Mouse (Mus musculus): ENCODE measurements around the gene Akt1.

- TF ChIP-seq CTCF (IDR thresholded peaks at IDR 0.05; ENCODE audit: extremely low read depth, insufficient read length, insufficient replicate concordance, low read depth, low read length) (no peak), POLR2A (IDR thresholded peaks at IDR 0.05; ENCODE audit: low read depth, low read length) (no peak)
Measured at GRCm38 (mm10) chr12:112609031-112609430, 65.7 kb downstream of the Akt1 start.
